Comparison of ENCODE assay signal across 8 mouse cellular contexts in genomic region chr19:36554785-36555595, GRCm38 (mm10). TPM values are rescaled to one million over a fixed set of nuclear protein-coding genes. Genes with fewer than 3 reads are reported as not detected.
DNase-seq lines count a peak whose midpoint lies in the region; ATAC-seq and TF ChIP-seq lines count a peak whose summit lies in the region.

No protein-coding gene starts in this region.

- H3K4me3 ChIP-seq in intestine, embryonic 15.5 days (replicated peaks), result peak overlapping the region; percentile 82
- peak overlapping the region; percentile 81 for H3K4me3 ChIP-seq in lung, postnatal 0 days (ENCODE audit: low read depth, low read length)
- peak overlapping the region; percentile 75 for H3K4me3 ChIP-seq in stomach, embryonic 14.5 days (ENCODE audit: low read depth, low read length)

- H3K27me3 ChIP-seq in intestine, embryonic 15.5 days (replicated peaks), result no peaks in the 10 kb centered on the region
- no peaks in the 10 kb centered on the region for H3K27me3 ChIP-seq in lung, postnatal 0 days (replicated peaks; ENCODE audit: insufficient read depth, low read length)
- 0 out of 2 replicates have a peak, but pooled peaks cover 4% of the 10 kb centered on the region for H3K27me3 ChIP-seq in stomach, embryonic 14.5 days (ENCODE audit: control insufficient read depth, insufficient read depth, low read length)

- ATAC-seq in intestine, embryonic 15.5 days, result peak; percentile 51; the same call in 1 of the 2 replicates
- peak; percentile 52; the same call in 1 of the 2 replicates for ATAC-seq in lung, postnatal 0 days
- ATAC-seq in stomach, embryonic 14.5 days (ENCODE audit: insufficient number of reproducible peaks, insufficient read depth, low FRiP score, low read depth), result peak; percentile 51; the same call in 1 of the 2 replicates

- no peak for TF ChIP-seq CTCF in lung, postnatal 0 days (IDR thresholded peaks at IDR 0.05)

- peak overlapping the region; percentile 97 for H3K4me2 ChIP-seq in intestine, embryonic 15.5 days (replicated peaks)
- peak overlapping the region; percentile 97 for H3K4me2 ChIP-seq in lung, postnatal 0 days (replicated peaks; ENCODE audit: low read depth, low read length)
- H3K4me2 ChIP-seq in stomach, embryonic 14.5 days (replicated peaks; ENCODE audit: low read depth, low read length), result peak overlapping the region; percentile 82

- H3K9me3 ChIP-seq in intestine, embryonic 15.5 days, result no peaks in the 10 kb centered on the region
- H3K9me3 ChIP-seq in lung, postnatal 0 days (ENCODE audit: low read length), result no peaks in the 10 kb centered on the region
- no peaks in the 10 kb centered on the region for H3K9me3 ChIP-seq in stomach, embryonic 14.5 days (ENCODE audit: control insufficient read depth, low read depth, low read length)

- peak; percentile 96 for DNase-seq in heart, adult 11 months
- no peak for DNase-seq in heart, postnatal 4 days
- DNase-seq in CD4-positive helper T cell, adult 2 months (ENCODE audit: low read depth, low spot score), result peak; percentile 61
- DNase-seq in cerebellum, postnatal 10 days, result peak; percentile 80 to 84
- peak; percentile 27 to 28 for DNase-seq in gastrocnemius, adult 8-10 months (ENCODE audit: low spot score in 2 of 2)
- peak; percentile 53 for DNase-seq in lung, postnatal 0 days (ENCODE audit: low spot score)

- under 1% methylated on average over 51 of the region's 53 CpGs for WGBS in intestine, embryonic 15.5 days
- WGBS in lung, postnatal 0 days, result 1% methylated on average over 50 of the region's 53 CpGs
- WGBS in stomach, embryonic 14.5 days, result under 1% methylated on average over 52 of the region's 53 CpGs

- H3K27ac ChIP-seq in intestine, embryonic 15.5 days, result peak overlapping the region; percentile 73
- peak overlapping the region; percentile 59 for H3K27ac ChIP-seq in lung, postnatal 0 days (ENCODE audit: low read length)
- H3K27ac ChIP-seq in stomach, embryonic 14.5 days (ENCODE audit: low read length), result peak overlapping the region; percentile 62

- H3K36me3 ChIP-seq in intestine, embryonic 15.5 days, result no peaks in the 10 kb centered on the region
- no peaks in the 10 kb centered on the region for H3K36me3 ChIP-seq in lung, postnatal 0 days (ENCODE audit: insufficient read depth, low read length)
- H3K36me3 ChIP-seq in stomach, embryonic 14.5 days (ENCODE audit: control insufficient read depth, insufficient read depth, low read length), result no peaks in the 10 kb centered on the region

- H3K4me1 ChIP-seq in intestine, embryonic 15.5 days (replicated peaks), result 0 out of 2 replicates have a peak, but pooled peaks cover 2% of the 10 kb centered on the region
- H3K4me1 ChIP-seq in lung, postnatal 0 days (ENCODE audit: insufficient read depth, low read depth, low read length), result no peaks in the 10 kb centered on the region
- H3K4me1 ChIP-seq in stomach, embryonic 14.5 days (ENCODE audit: control insufficient read depth, insufficient read depth, low read length), result 0 out of 2 replicates have a peak, but pooled peaks cover 2% of the 10 kb centered on the region

- no peak for TF ChIP-seq EP300 in lung, postnatal 0 days (IDR thresholded peaks at IDR 0.05)

- H3K9ac ChIP-seq in intestine, embryonic 15.5 days, result peak overlapping the region; percentile 93
- H3K9ac ChIP-seq in lung, postnatal 0 days (replicated peaks; ENCODE audit: low read depth), result peak overlapping the region; percentile 69
- H3K9ac ChIP-seq in stomach, embryonic 14.5 days (replicated peaks; ENCODE audit: low read depth, low read length), result peak overlapping the region; percentile 71

RNA-seq across cellular contexts. Expression of gene Hectd2, which starts 0.6 kb away (rescaled TPM):
- 1 to 10 TPM; 7.2 to 9.3 TPM for total RNA-seq in heart, postnatal 4 days (2021)
- 1 to 10 TPM; 5.0 to 7.8 (median 6.0) TPM for total RNA-seq in gastrocnemius, adult 8-10 months (2022)
- polyA plus RNA-seq in intestine, embryonic 15.5 days (2015; fragmentation: Nextera tagmentation; extraction: Ambion mirVana), result 1.9 and 2.2 TPM in 2 replicates
- polyA plus RNA-seq in lung, postnatal 0 days (2015; fragmentation: Nextera tagmentation; extraction: Ambion mirVana), result 1.4 and 1.6 TPM in 2 replicates
- polyA plus RNA-seq in stomach, embryonic 14.5 days (2014; fragmentation: Nextera tagmentation; extraction: Ambion mirVana), result 7.0 and 7.7 TPM in 2 replicates
